Comparison of ENCODE assay signal across 16 mouse cellular contexts in the genomic region with DNA sequence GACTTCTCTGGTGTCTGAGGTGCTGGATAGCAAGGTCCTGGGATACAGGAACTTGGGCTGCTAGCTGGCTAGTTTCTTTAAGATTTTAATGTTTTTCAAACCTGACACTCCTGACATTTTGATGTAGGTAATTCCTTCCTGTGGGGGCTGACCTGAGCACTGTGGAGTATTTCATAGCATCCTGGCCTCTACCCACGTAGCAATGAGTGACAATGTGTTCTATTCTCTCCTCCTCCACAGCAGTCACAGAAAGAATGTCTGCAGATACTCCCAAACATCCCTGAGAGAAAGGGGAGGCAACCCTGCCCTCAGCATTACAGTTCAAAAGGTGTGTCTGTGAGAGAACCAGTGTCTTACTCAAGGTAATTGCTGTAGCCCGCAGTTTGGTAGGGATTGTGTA.
"Had no signal": no experiment of that assay in that cellular context is flagged by ENCODE, and none has a peak within 500 bp of the region (broad histone marks: within the 10 kb centered on the region; RNA-seq: fewer than 3 reads in every experiment).

No protein-coding gene starts in this region.

- DNase-seq: lung, adult 18-20 months; lung, embryonic 14.5 days; lung, postnatal 10 days; lung, postnatal 4 days; midbrain, embryonic 14.5 days; right cerebral cortex, postnatal 14 days; thymus, adult 2 months; thymus, postnatal 25 days; thymus, postnatal 4 days had no signal

- H3K27ac ChIP-seq: midbrain, embryonic 10.5 days; midbrain, embryonic 12.5 days; neural tube, embryonic 13.5 days; neural tube, embryonic 15.5 days; stomach, embryonic 15.5 days; stomach, postnatal 0 days had no signal

- H3K4me3 ChIP-seq: midbrain, embryonic 10.5 days; midbrain, embryonic 12.5 days; myocyte; neural tube, embryonic 13.5 days; neural tube, embryonic 15.5 days; stomach, embryonic 15.5 days had no signal
